Mouse (Mus musculus): ENCODE data around the gene Grxcr1. TPM values are rescaled to one million over a fixed set of nuclear protein-coding genes. Genes with fewer than 3 reads are reported as not detected.

Grxcr1 gene
- polyA plus RNA-seq, 1 experiment from 2014 or later: not detected

DNA sequence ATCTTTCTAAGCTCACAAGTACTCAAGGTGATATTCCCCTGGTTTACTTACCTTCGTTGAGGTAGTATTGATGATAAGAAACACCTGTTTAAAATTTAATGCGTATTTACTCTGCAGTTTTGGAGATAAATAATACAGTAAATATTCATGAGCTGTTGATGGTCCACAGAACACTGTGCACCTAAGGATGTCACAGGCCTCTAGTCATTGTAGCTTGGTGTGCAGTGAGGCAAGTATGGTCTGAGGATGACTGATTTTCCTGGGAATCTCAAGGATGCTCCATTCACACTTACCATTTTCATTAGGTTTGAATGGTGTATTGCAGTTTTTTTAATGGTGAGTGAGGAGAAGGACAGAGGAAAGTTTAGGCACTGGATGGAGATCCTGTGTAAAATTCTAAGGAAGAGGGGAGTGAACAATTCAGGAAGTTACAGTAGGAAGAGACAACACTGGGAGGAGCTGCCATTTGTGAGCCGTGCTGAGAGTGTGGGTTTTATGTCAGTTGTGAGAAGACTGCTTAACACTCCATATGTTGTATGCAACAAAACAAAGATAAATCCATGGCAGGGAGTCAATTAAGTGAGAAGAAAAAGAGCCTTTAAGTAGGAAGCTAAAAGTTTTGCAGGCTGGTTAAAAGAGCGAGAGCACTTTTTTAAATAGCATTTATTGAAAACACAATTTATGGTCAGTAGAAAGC, 118.9 kb downstream of the Grxcr1 start:
- H3K27ac ChIP-seq (ENCODE audit: low read depth, low read length): no peak overlapping the region
- DNase-seq (ENCODE audit: low spot score) (no peak), ATAC-seq (replicated peaks; ENCODE audit: low FRiP score) (no peak)
- no peak overlapping the region for H3K9ac ChIP-seq (ENCODE audit: low read length)
- H3K9me3 ChIP-seq (ENCODE audit: control insufficient read depth, low read length): no peaks in the 10 kb centered on the region
- no peak overlapping the region for H3K4me2 ChIP-seq (ENCODE audit: low read depth, low read length, severe bottlenecking)
- no peak overlapping the region for H3K4me3 ChIP-seq (ENCODE audit: low read depth, low read length)
- WGBS: 89% methylated on average over 4 of the region's 4 CpGs
- H3K27me3 ChIP-seq (ENCODE audit: control insufficient read depth, insufficient read depth, low read length): no peaks in the 10 kb centered on the region
- H3K36me3 ChIP-seq (ENCODE audit: control insufficient read depth, insufficient read depth, low read length): no peaks in the 10 kb centered on the region
- no peaks in the 10 kb centered on the region for H3K4me1 ChIP-seq (replicated peaks; ENCODE audit: control insufficient read depth, insufficient read depth, low read length)

- WGBS: 75% methylated on average over 2 of the region's 2 CpGs
- no peaks in the 10 kb centered on the region for H3K36me3 ChIP-seq (ENCODE audit: control insufficient read depth, insufficient read depth, low read length)
- no peaks in the 10 kb centered on the region for H3K4me1 ChIP-seq (replicated peaks; ENCODE audit: control insufficient read depth, insufficient read depth, low read length)
- H3K4me2 ChIP-seq (ENCODE audit: low read depth, low read length, severe bottlenecking): no peak overlapping the region
- DNase-seq (ENCODE audit: low spot score) (no peak), ATAC-seq (replicated peaks; ENCODE audit: low FRiP score) (no peak)
- H3K27ac ChIP-seq (ENCODE audit: low read depth, low read length): no peak overlapping the region
- H3K9me3 ChIP-seq (ENCODE audit: control insufficient read depth, low read length): no peaks in the 10 kb centered on the region
- H3K9ac ChIP-seq (ENCODE audit: low read length): no peak overlapping the region
- H3K27me3 ChIP-seq (ENCODE audit: control insufficient read depth, insufficient read depth, low read length): no peaks in the 10 kb centered on the region
- H3K4me3 ChIP-seq (ENCODE audit: low read depth, low read length): no peak overlapping the region
These were observed 130.9 kb downstream of the Grxcr1 start for GRCm38 (mm10) chr5:68162503-68162902.

DNA sequence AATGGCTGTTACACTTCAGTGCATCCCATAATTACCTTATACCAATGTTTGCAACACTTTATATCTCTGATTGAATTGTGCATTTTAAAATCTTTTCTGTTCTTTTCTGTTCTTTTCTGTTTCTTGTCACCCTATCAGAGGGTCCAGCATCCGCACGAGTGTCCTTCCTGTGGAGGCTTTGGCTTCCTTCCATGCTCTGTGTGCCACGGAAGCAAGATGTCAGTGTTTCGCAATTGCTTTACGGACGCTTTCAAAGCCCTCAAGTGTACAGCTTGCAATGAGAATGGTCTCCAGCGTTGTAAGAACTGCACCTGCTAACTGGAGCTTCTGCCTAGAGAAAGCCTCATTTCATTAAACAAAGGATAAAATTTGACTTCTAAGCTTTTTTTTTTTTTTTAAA, 134.3 kb downstream of the Grxcr1 start:
- H3K27ac ChIP-seq (ENCODE audit: low read depth, low read length): no peak overlapping the region
- H3K9ac ChIP-seq (ENCODE audit: low read length): no peak overlapping the region
- no peak overlapping the region for H3K4me3 ChIP-seq (ENCODE audit: low read depth, low read length)
- no peak for DNase-seq (ENCODE audit: low spot score)
- H3K4me2 ChIP-seq (ENCODE audit: low read depth, low read length, severe bottlenecking): no peak overlapping the region
- no peaks in the 10 kb centered on the region for H3K27me3 ChIP-seq (ENCODE audit: control insufficient read depth, insufficient read depth, low read length)
- H3K4me1 ChIP-seq (replicated peaks; ENCODE audit: control insufficient read depth, insufficient read depth, low read length): no peaks in the 10 kb centered on the region
- no peaks in the 10 kb centered on the region for H3K9me3 ChIP-seq (ENCODE audit: control insufficient read depth, low read length)
- WGBS: 94% methylated on average over 7 of the region's 7 CpGs
- H3K36me3 ChIP-seq (ENCODE audit: control insufficient read depth, insufficient read depth, low read length): no peaks in the 10 kb centered on the region
- ATAC-seq (replicated peaks; ENCODE audit: low FRiP score): no peak

Other genes with a start within 250 kb of the Grxcr1 start
- gene Atp8a1, start 184.4 kb upstream of the Grxcr1 start, polyA plus RNA-seq (2014; fragmentation: Nextera tagmentation; extraction: Ambion mirVana): 19.6 and 25.7 TPM in 2 replicates
- gene Gm5108, start 90.2 kb upstream of the Grxcr1 start, polyA plus RNA-seq (2014; fragmentation: Nextera tagmentation; extraction: Ambion mirVana): not detected in 2 replicates
- gene Gm21905, start 85.4 kb upstream of the Grxcr1 start, polyA plus RNA-seq (2014; fragmentation: Nextera tagmentation; extraction: Ambion mirVana): not detected in 2 replicates